Mouse (Mus musculus): ENCODE data around the gene Frem1. TPM values are rescaled to one million over a fixed set of nuclear protein-coding genes. Genes with fewer than 3 reads are reported as not detected.

The Frem1 gene
- total RNA-seq, 2 experiments from 2014 or later: 2.2 to 2.6 TPM

- DNase-seq (ENCODE audit: low spot score in 2 of 2): no peak
- TF ChIP-seq CTCF (conservative IDR thresholded peaks at IDR 0.05): no peak
- no peak overlapping the region for H3K27ac ChIP-seq
- H3K4me3 ChIP-seq: no peak overlapping the region
Measured at GRCm38 (mm10) chr4:82892247-82892646, 159.9 kb downstream of the Frem1 start.

GRCm38 (mm10) chr4:82891566-82891965 lies 160.6 kb downstream of the Frem1 start:
- no peak for DNase-seq (ENCODE audit: low spot score in 2 of 2)
- no peak overlapping the region for H3K4me3 ChIP-seq
- no peak for TF ChIP-seq CTCF (conservative IDR thresholded peaks at IDR 0.05)
- H3K27ac ChIP-seq: no peak overlapping the region

- no peak for TF ChIP-seq CTCF (conservative IDR thresholded peaks at IDR 0.05)
- Histone ChIP-seq H3K4me3 (no peak overlapping the region; the same call in 1 of the 2 replicates), H3K27ac (no peak overlapping the region)
- peak in 1 of 2 experiments; percentile 8 for DNase-seq (ENCODE audit: low spot score in 2 of 2)
Measured at GRCm38 (mm10) chr4:82891049-82891448, 161.1 kb downstream of the Frem1 start.

GRCm38 (mm10) chr4:82890585-82890984 lies 161.6 kb downstream of the Frem1 start:
- no peak for DNase-seq (ENCODE audit: low spot score in 2 of 2)
- no peak overlapping the region for H3K27ac ChIP-seq
- no peak for TF ChIP-seq CTCF (conservative IDR thresholded peaks at IDR 0.05)
- H3K4me3 ChIP-seq: no peak overlapping the region

DNA sequence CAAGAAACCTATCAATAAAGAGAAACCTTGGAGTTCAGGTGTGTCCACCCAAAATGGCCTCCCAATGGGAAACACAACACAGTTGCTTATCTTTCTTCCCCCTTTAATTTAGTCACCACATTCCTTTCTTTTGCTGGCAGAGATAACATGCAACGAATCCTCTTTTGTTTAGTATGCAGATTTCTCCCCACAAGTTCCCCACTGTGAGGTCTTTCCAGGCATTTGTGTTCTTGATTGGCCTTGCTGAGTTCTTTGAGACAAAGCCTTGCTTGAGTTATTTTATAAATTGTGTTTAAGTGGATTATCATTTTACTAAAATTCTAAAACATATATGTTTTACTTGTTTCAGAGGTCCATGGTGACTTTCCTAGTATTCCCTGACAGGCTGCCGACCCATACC lies 166.0 kb downstream of the Frem1 start:
- no peak for TF ChIP-seq CTCF (conservative IDR thresholded peaks at IDR 0.05)

GRCm38 (mm10) chr4:82885535-82885913 lies 166.6 kb downstream of the Frem1 start:
- no peak overlapping the region for H3K4me3 ChIP-seq
- DNase-seq (ENCODE audit: low spot score in 2 of 2): no peak
- H3K27ac ChIP-seq: no peak overlapping the region
- no peak for TF ChIP-seq CTCF (conservative IDR thresholded peaks at IDR 0.05)

More for the DNA sequence above, 166.0 kb downstream of the Frem1 start:
- no peak for DNase-seq (ENCODE audit: low spot score in 2 of 2)
- Histone ChIP-seq H3K27ac (no peak overlapping the region), H3K4me3 (no peak overlapping the region)

- H3K4me3 ChIP-seq: no peak within 1 kb of the TSS
- no peak within 1 kb of the TSS for H3K27ac ChIP-seq
- no peak for DNase-seq (ENCODE audit: low spot score in 2 of 2)
- no peak for TF ChIP-seq CTCF (conservative IDR thresholded peaks at IDR 0.05)
Measured at GRCm38 (mm10) chr4:82884636-82885534, 167.3 kb downstream of the Frem1 start, which contains the start of gene Cer1. TSS of gene Cer1 (minus strand) at chr4:82885148.

DNA sequence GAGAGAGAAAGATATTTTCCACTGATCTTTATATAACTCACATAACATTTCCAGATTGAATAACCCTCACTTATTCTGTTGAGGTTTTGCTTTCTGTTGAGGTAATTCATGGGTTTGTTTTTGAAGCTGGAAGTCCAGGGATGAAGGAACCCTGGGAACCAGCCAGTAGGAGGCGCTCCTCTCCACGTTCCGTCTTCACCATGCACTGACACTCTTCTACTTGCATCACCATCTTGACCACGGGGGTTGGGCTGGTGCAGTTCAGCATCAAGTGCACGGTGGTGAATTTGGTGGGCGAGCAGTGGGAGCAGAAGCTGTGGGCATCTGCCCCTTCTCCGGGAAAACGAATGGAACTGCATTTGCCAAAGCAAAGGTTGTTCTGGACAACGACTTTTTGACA lies 169.6 kb downstream of the Frem1 start:
- DNase-seq (ENCODE audit: low spot score in 2 of 2): no peak
- no peak overlapping the region for H3K27ac ChIP-seq
- no peak overlapping the region for H3K4me3 ChIP-seq
- TF ChIP-seq CTCF (conservative IDR thresholded peaks at IDR 0.05): peak; percentile 52

- Histone ChIP-seq H3K4me3 (no peak overlapping the region), H3K27ac (no peak overlapping the region)
- no peak for DNase-seq (ENCODE audit: low spot score in 2 of 2)
- no peak for TF ChIP-seq CTCF (conservative IDR thresholded peaks at IDR 0.05)
Measured at GRCm38 (mm10) chr4:82881366-82881765, 170.8 kb downstream of the Frem1 start.

DNA sequence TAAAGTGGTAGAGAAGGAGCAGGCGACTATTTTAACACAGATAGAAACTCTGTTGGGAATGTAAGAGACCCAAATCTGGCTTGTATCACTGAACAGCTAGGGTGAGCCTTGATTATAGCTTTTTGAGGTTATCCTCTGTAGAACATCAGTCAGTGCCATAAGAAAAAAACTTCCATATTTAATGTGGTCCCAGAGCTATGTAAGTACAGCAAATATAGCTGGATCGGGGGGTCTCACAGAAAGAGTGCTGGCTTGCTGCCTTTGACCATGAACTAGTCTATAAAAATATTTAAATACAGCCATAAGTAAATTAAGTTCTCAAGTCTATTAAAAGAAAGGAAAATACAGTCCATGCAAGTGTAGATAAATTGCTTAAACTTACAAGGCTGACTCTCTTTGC lies 171.9 kb downstream of the Frem1 start:
- Histone ChIP-seq H3K27ac (no peak overlapping the region), H3K4me3 (no peak overlapping the region)
- DNase-seq (ENCODE audit: low spot score in 2 of 2): no peak
- TF ChIP-seq CTCF (conservative IDR thresholded peaks at IDR 0.05): no peak

GRCm38 (mm10) chr4:82879152-82879551 lies 173.0 kb downstream of the Frem1 start:
- H3K27ac ChIP-seq: no peak overlapping the region
- peak in 1 of 2 experiments; percentile 38 for DNase-seq (ENCODE audit: low spot score in 2 of 2)
- H3K4me3 ChIP-seq: no peak overlapping the region
- no peak for TF ChIP-seq CTCF (conservative IDR thresholded peaks at IDR 0.05)

DNA sequence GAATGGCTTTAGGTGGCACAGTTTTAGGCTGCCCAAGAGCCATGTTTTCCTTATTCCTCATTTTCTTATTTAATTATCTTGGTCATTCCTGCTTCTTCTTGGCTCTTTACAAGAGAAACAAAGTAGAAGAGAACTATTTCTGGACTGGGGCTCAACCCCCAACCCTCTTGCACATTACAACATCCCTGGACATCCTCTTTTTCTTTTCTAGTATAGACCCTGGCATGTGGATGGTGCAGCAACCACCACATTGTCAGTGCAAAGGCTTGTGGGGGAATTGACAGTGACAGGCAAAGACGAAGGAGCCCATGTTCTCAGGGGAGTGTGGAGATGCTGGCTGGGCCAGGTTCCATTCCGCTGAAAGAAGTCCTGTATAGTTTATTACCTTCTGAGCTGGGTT lies 175.5 kb downstream of the Frem1 start:
- no peak for TF ChIP-seq CTCF (conservative IDR thresholded peaks at IDR 0.05)
- DNase-seq (ENCODE audit: low spot score in 2 of 2): no peak
- no peak overlapping the region for H3K4me3 ChIP-seq
- H3K27ac ChIP-seq: no peak overlapping the region

- DNase-seq (ENCODE audit: low spot score in 2 of 2): no peak
- no peak overlapping the region for H3K27ac ChIP-seq
- TF ChIP-seq CTCF (conservative IDR thresholded peaks at IDR 0.05): no peak
- no peak overlapping the region for H3K4me3 ChIP-seq
Measured at GRCm38 (mm10) chr4:82875532-82875931, 176.6 kb downstream of the Frem1 start.

GRCm38 (mm10) chr4:82874791-82875190 lies 177.3 kb downstream of the Frem1 start:
- Histone ChIP-seq H3K4me3 (no peak overlapping the region), H3K27ac (no peak overlapping the region)
- DNase-seq (ENCODE audit: low spot score in 2 of 2): no peak
- no peak for TF ChIP-seq CTCF (conservative IDR thresholded peaks at IDR 0.05)
